Mouse (Mus musculus): ENCODE results near the gene Mreg. TPM values are rescaled to one million over a fixed set of nuclear protein-coding genes. Genes with fewer than 3 reads are reported as not detected.

Mreg gene
- total and polyA plus RNA-seq, 3 experiments = 50.6 to 69.8 (median 52.4) TPM

DNA sequence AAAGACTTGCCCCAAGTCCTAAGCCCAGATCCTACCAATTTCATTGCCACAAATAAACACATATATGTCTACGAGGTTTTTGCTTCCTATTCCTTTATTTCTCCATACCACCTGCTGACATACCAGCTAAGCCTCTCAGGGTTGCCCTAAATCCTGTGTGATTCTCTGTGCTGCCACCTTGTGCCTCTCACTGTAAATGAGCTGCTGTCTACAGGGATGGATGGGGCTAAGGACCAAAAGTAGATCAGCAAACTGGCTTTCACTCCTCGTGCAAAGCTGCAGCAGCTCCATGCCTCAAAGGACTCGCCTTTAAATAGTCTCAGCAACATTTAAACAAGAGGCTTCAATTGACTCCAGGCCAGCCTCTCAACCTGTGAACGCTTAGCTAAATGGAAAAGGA is 7.9 kb upstream of the Mreg start:
- dilution Hi-C loops (cut with MboI; ENCODE audit: extremely low pct_ligation_motif_present, extremely low pct_unique_long_range_greater_than_20kb, low sequenced_read_pairs) (no loop called here), in situ Hi-C loops (cut with MboI; ENCODE audit: low pct_ligation_motif_present, low pct_unique_long_range_greater_than_20kb, low sequenced_read_pairs) (no loop called here)
- Histone ChIP-seq H3K4me1 (ENCODE audit: control insufficient read depth in 1 of 2, insufficient read depth in 2 of 2) (peaks cover 6 to 40% of the 10 kb centered on the region in 2 experiments), H3K9ac (ENCODE audit: insufficient read depth, low read depth) (no peak overlapping the region), H3K4me2 (ENCODE audit: insufficient read depth, low read depth, poor library complexity, severe bottlenecking) (no peak overlapping the region; the same call in 1 of the 2 replicates), H3K4me3 (replicated peaks in 1 of 3; ENCODE audit: low read depth in 2 of 3, low read length in 2 of 3, poor library complexity in 1 of 3) (no peak overlapping the region), H3K27me3 (replicated peaks) (peaks cover 2% of the 10 kb centered on the region), H3K36me3 (replicated peaks in 1 of 2; ENCODE audit: control insufficient read depth in 1 of 2, insufficient read depth in 1 of 2, low read length in 1 of 2) (no peaks in the 10 kb centered on the region), H3K9me3 (replicated peaks; ENCODE audit: low read length) (no peaks in the 10 kb centered on the region), H3K79me2 (replicated peaks; ENCODE audit: control insufficient read depth, extremely low read depth, insufficient read depth, poor library complexity, severe bottlenecking) (no peaks in the 10 kb centered on the region), H3K27ac (ENCODE audit: insufficient read depth, low read depth) (no peak overlapping the region)
- DNase-seq (ENCODE audit: extremely low read depth) = no peak
- TF ChIP-seq IRF4 (IDR thresholded peaks at IDR 0.05; ENCODE audit: low read depth, low read length) (0 out of 2 replicates have a peak, but pooled peaks have one; percentile 28), SMC3 (IDR thresholded peaks at IDR 0.05; ENCODE audit: low read depth, low read length) (peak; percentile 78), TBP (conservative IDR thresholded peaks at IDR 0.05; ENCODE audit: low read depth, low read length) (no peak), CTCF (conservative IDR thresholded peaks at IDR 0.05 in 1 of 2, IDR thresholded peaks at IDR 0.05 in 1 of 2; ENCODE audit: low read depth in 2 of 2, low read length in 2 of 2) (peak in 1 of 2 experiments; percentile 80; a peak in 3 of 4 replicates), NRF1 (IDR thresholded peaks at IDR 0.05; ENCODE audit: low read depth, low read length) (no peak), ETS1 (conservative IDR thresholded peaks at IDR 0.05; ENCODE audit: low read depth, low read length) (no peak), KAT2A (IDR thresholded peaks at IDR 0.05; ENCODE audit: insufficient replicate concordance, low read length) (no peak), MYC (IDR thresholded peaks at IDR 0.05; ENCODE audit: low read depth, low read length) (peak; percentile 69; the same call in 1 of the 2 replicates), ZC3H11A (IDR thresholded peaks at IDR 0.05; ENCODE audit: low read depth, low read length) (no peak), EP300 (IDR thresholded peaks at IDR 0.05; ENCODE audit: low read length) (no peak), MAX (IDR thresholded peaks at IDR 0.05; ENCODE audit: low read length) (0 out of 2 replicates have a peak, but pooled peaks have one; percentile 13), BHLHE40 (IDR thresholded peaks at IDR 0.05; ENCODE audit: low read depth, low read length) (0 out of 2 replicates have a peak, but pooled peaks have one; percentile 33), ZNF384 (IDR thresholded peaks at IDR 0.05; ENCODE audit: low read depth, low read length) (peak; percentile 58; the same call in 1 of the 2 replicates), RAD21 (IDR thresholded peaks at IDR 0.05; ENCODE audit: low read depth, low read length) (peak; percentile 69), HCFC1 (IDR thresholded peaks at IDR 0.05; ENCODE audit: low read depth, low read length) (peak; percentile 38)

DNA sequence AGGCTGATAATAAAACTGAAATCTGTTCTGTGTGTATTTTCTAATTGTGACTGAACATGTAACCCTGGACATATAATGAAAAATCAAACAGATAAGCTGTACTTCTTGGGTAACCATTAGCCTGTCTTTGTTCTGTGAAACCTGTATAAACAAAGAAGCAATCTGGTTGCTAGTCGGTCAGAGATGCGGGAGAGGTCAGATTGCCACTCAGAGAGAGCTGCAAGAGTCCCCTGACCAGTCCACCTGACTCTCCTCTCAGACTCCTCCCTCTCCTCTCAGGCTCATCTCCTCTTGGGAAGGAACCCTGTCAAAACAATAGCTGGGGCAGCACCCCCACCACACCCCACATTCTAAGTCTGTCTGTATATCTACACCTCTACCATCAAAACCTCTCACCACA is 7.0 kb upstream of the Mreg start:
- Histone ChIP-seq H3K27me3 (replicated peaks) (no peaks in the 10 kb centered on the region), H3K79me2 (replicated peaks; ENCODE audit: control insufficient read depth, extremely low read depth, insufficient read depth, poor library complexity, severe bottlenecking) (no peaks in the 10 kb centered on the region), H3K4me1 (ENCODE audit: control insufficient read depth in 1 of 2, insufficient read depth in 2 of 2) (peaks cover 12 to 48% of the 10 kb centered on the region in 2 experiments), H3K36me3 (replicated peaks in 1 of 2; ENCODE audit: control insufficient read depth in 1 of 2, insufficient read depth in 1 of 2, low read length in 1 of 2) (no peaks in the 10 kb centered on the region), H3K27ac (ENCODE audit: insufficient read depth, low read depth) (no peak overlapping the region), H3K9ac (ENCODE audit: insufficient read depth, low read depth) (no peak overlapping the region), H3K4me2 (ENCODE audit: insufficient read depth, low read depth, poor library complexity, severe bottlenecking) (no peak overlapping the region), H3K4me3 (replicated peaks in 1 of 3; ENCODE audit: low read depth in 2 of 3, low read length in 2 of 3, poor library complexity in 1 of 3) (no peak overlapping the region), H3K9me3 (replicated peaks; ENCODE audit: low read length) (no peaks in the 10 kb centered on the region)
- TF ChIP-seq E2F4 (IDR thresholded peaks at IDR 0.05; ENCODE audit: insufficient replicate concordance, low read depth, low read length) (no peak), SMC3 (IDR thresholded peaks at IDR 0.05; ENCODE audit: low read depth, low read length) (no peak), ZNF384 (IDR thresholded peaks at IDR 0.05; ENCODE audit: low read depth, low read length) (no peak), CHD1 (IDR thresholded peaks at IDR 0.05; ENCODE audit: low read depth, low read length) (no peak), NELFE (IDR thresholded peaks at IDR 0.05; ENCODE audit: low read depth, low read length) (no peak), USF1 (IDR thresholded peaks at IDR 0.05; ENCODE audit: low read depth, low read length) (no peak), ETS1 (conservative IDR thresholded peaks at IDR 0.05; ENCODE audit: low read depth, low read length) (no peak)
- DNase-seq (ENCODE audit: extremely low read depth) = no peak
- dilution Hi-C loops (cut with MboI; ENCODE audit: extremely low pct_ligation_motif_present, extremely low pct_unique_long_range_greater_than_20kb, low sequenced_read_pairs) = no loop called here
- in situ Hi-C loops (cut with MboI; ENCODE audit: low pct_ligation_motif_present, low pct_unique_long_range_greater_than_20kb, low sequenced_read_pairs) = no loop called here

All from CH12.LX (cell line).